Mouse (Mus musculus) cortical plate, adult 2 months (tissue): Measurements from ENCODE around the gene Baz2a. TPM values are rescaled to one million over a fixed set of nuclear protein-coding genes. Genes with fewer than 3 reads are reported as not detected.
A peak's percentile ranks its signal among the peaks of the same experiment; 100 is the strongest.
"Not testable (repeated sequence)": the region's sequence is repeated elsewhere in the genome, so short reads cannot be mapped to it uniquely, and the experiment has no call there.

ENCODE experiments used
- H3K27ac ChIP-seq: fragments of 200-500 bp; 2 replicates; pipeline ENCODE4 v1.5.1; 2012; ENCODE audit warnings: low read length, control low read depth, inconsistent platforms; ENCODE audit not compliant: insufficient read depth
- H3K4me1 ChIP-seq: fragments of 200-500 bp; 2 replicates; pipeline ENCODE4 v1.6.1; 2011; ENCODE audit warnings: low read length; ENCODE audit not compliant: control insufficient read depth, insufficient read depth
- H3K4me3 ChIP-seq: fragments of 200-500 bp; 2 replicates; pipeline ENCODE4 v1.5.1; 2011; ENCODE audit warnings: mild to moderate bottlenecking, low read length, control low read depth; ENCODE audit not compliant: insufficient read depth
- CTCF ChIP-seq: fragments of 200-500 bp; IDR thresholded peaks from 2 replicates; pipeline ENCODE4 v1.5.1; 2011; ENCODE audit warnings: mild to moderate bottlenecking, control low read depth, low read length; ENCODE audit not compliant: insufficient read depth; ENCODE audit errors: extremely low read depth
- POLR2A ChIP-seq: fragments of 200-500 bp; IDR thresholded peaks from 2 replicates; pipeline ENCODE4 v1.6.1; 2011; ENCODE audit warnings: mild to moderate bottlenecking, low read length, control low read depth; ENCODE audit not compliant: insufficient read depth; ENCODE audit errors: extremely low read depth
- polyA plus RNA-seq: library from polyadenylated mRNA; depleted of rRNA; stranded (reverse); fragments of >200 nt; gene quantifications from 2 replicates; pipeline ENCODE4 v1.2.3, GENCODE M21; 2012

The Baz2a gene
- polyA plus RNA-seq, 1 experiment = 30.2 TPM

GRCm38 (mm10) chr10:128081807-128082476, 9.4 kb upstream of the Baz2a start:
- H3K4me3 ChIP-seq = peak overlapping the region; percentile 87
- TF ChIP-seq CTCF = no peak
- TF ChIP-seq POLR2A = no peak

GRCm38 (mm10) chr10:128082477-128082808, 8.9 kb upstream of the Baz2a start:
- Histone ChIP-seq H3K27ac (peak overlapping the region; percentile 73), H3K4me1 (peaks cover 5% of the 10 kb centered on the region), H3K4me3 (peak overlapping the region; percentile 87)
- TF ChIP-seq CTCF (no peak), POLR2A (no peak)

More at GRCm38 (mm10) chr10:128081807-128082476, 9.4 kb upstream of the Baz2a start:
- Histone ChIP-seq H3K27ac (no peak overlapping the region; the same call in 1 of the 2 replicates), H3K4me1 (peaks cover 5% of the 10 kb centered on the region)

- TF ChIP-seq CTCF = no peak
- peak; percentile 96 for TF ChIP-seq POLR2A
- H3K4me1 ChIP-seq = peaks cover 5% of the 10 kb centered on the region
- peak within 1 kb of the TSS; percentile 80 for H3K27ac ChIP-seq
- peak within 1 kb of the TSS; percentile 87 for H3K4me3 ChIP-seq
Measured at GRCm38 (mm10) chr10:128082880-128083421, 8.4 kb upstream of the Baz2a start, which contains the start of gene Atp5b. TSS of gene Atp5b (plus strand) at chr10:128083273.

- H3K4me3 ChIP-seq = peak overlapping the region; percentile 87
- peaks cover 5% of the 10 kb centered on the region for H3K4me1 ChIP-seq
- H3K27ac ChIP-seq = peak overlapping the region; percentile 80
- TF ChIP-seq CTCF = no peak
- TF ChIP-seq POLR2A = 0 out of 2 replicates have a peak, but pooled peaks have one; percentile 6
Measured at GRCm38 (mm10) chr10:128083688-128084087, 7.7 kb upstream of the Baz2a start.

GRCm38 (mm10) chr10:128084160-128084559, 7.2 kb upstream of the Baz2a start:
- TF ChIP-seq CTCF (no peak), POLR2A (no peak)
- peak overlapping the region; percentile 80 for H3K27ac ChIP-seq
- peaks cover 5% of the 10 kb centered on the region for H3K4me1 ChIP-seq
- H3K4me3 ChIP-seq = peak overlapping the region; percentile 87

- Histone ChIP-seq H3K4me3 (no peak overlapping the region), H3K27ac (no peak overlapping the region), H3K4me1 (peaks cover 5% of the 10 kb centered on the region)
- TF ChIP-seq POLR2A (no peak), CTCF (peak; percentile 37)
Measured at GRCm38 (mm10) chr10:128086391-128086790, 5.0 kb upstream of the Baz2a start.

- H3K27ac ChIP-seq, H3K4me1 ChIP-seq, H3K4me3 ChIP-seq: not testable (repeated sequence)
Measured at GRCm38 (mm10) chr10:128087216-128087615, 4.2 kb upstream of the Baz2a start.

GRCm38 (mm10) chr10:128088181-128088580, 3.2 kb upstream of the Baz2a start:
- no peak overlapping the region for H3K4me3 ChIP-seq
- H3K27ac ChIP-seq = no peak overlapping the region
- H3K4me1 ChIP-seq = peaks cover 4% of the 10 kb centered on the region; the same call in 1 of the 2 replicates
- TF ChIP-seq CTCF = no peak
- no peak for TF ChIP-seq POLR2A

GRCm38 (mm10) chr10:128089842-128090241, 1.5 kb upstream of the Baz2a start:
- H3K27ac ChIP-seq = no peak overlapping the region
- no peak overlapping the region for H3K4me3 ChIP-seq
- peaks cover 10% of the 10 kb centered on the region for H3K4me1 ChIP-seq
- TF ChIP-seq POLR2A (no peak), CTCF (no peak)

GRCm38 (mm10) chr10:128090651-128091563, 470 bp upstream of the Baz2a start:
- 0 out of 2 replicates have a peak overlapping the region, but pooled peaks have one; percentile 15 for H3K27ac ChIP-seq
- H3K4me1 ChIP-seq = peaks cover 8% of the 10 kb centered on the region
- H3K4me3 ChIP-seq = peak overlapping the region; percentile 72
- TF ChIP-seq CTCF = peak; percentile 75
- peak; percentile 42; the same call in 1 of the 2 replicates for TF ChIP-seq POLR2A
